Mouse (Mus musculus): ENCODE results near the gene Frmd5. TPM values are rescaled to one million over a fixed set of nuclear protein-coding genes. Genes with fewer than 3 reads are reported as not detected.

The Frmd5 gene
- polyA plus RNA-seq, 1 experiment = 1.5 TPM

GRCm38 (mm10) chr2:121668256-121668655, 138.6 kb downstream of the Frmd5 start:
- 80% methylated on average over 4 of the region's 4 CpGs for WGBS
- Histone ChIP-seq H3K4me1 (ENCODE audit: control insufficient read depth, insufficient read depth, insufficient read length) (no peaks in the 10 kb centered on the region), H3K27me3 (ENCODE audit: control insufficient read depth, insufficient read depth, low read length) (no peaks in the 10 kb centered on the region), H3K36me3 (ENCODE audit: control insufficient read depth, insufficient read depth, low read length) (no peaks in the 10 kb centered on the region), H3K4me3 (ENCODE audit: extremely low read depth, insufficient read depth, insufficient read length) (no peak overlapping the region), H3K27ac (ENCODE audit: insufficient read depth, low read length) (no peak overlapping the region)
- no peak for TF ChIP-seq POLR2A (IDR thresholded peaks at IDR 0.05; ENCODE audit: low read depth, low read length)
- DNase-seq (ENCODE audit: low read depth in 1 of 2, low spot score in 2 of 2) = no peak

GRCm38 (mm10) chr2:121661160-121661502, 145.8 kb downstream of the Frmd5 start:
- no peak overlapping the region for H3K27ac ChIP-seq (ENCODE audit: insufficient read depth, low read length)
- H3K4me1 ChIP-seq (ENCODE audit: control insufficient read depth, insufficient read depth, insufficient read length) = no peaks in the 10 kb centered on the region
- TF ChIP-seq POLR2A (IDR thresholded peaks at IDR 0.05; ENCODE audit: low read depth, low read length) = no peak
- no peak for TF ChIP-seq CTCF (IDR thresholded peaks at IDR 0.05; ENCODE audit: extremely low read depth, insufficient read depth, insufficient read length, insufficient replicate concordance)
- DNase-seq (ENCODE audit: low read depth in 1 of 2, low spot score in 2 of 2) = no peak
- H3K27me3 ChIP-seq (ENCODE audit: control insufficient read depth, insufficient read depth, low read length) = no peaks in the 10 kb centered on the region
- no peak overlapping the region for H3K4me3 ChIP-seq (ENCODE audit: extremely low read depth, insufficient read depth, insufficient read length)
- WGBS = 87% methylated on average over 4 of the region's 4 CpGs
- no peaks in the 10 kb centered on the region for H3K36me3 ChIP-seq (ENCODE audit: control insufficient read depth, insufficient read depth, low read length)

GRCm38 (mm10) chr2:121660461-121661159, 146.3 kb downstream of the Frmd5 start:
- H3K4me1 ChIP-seq (ENCODE audit: control insufficient read depth, insufficient read depth, insufficient read length) = no peaks in the 10 kb centered on the region
- DNase-seq (ENCODE audit: low read depth in 1 of 2, low spot score in 2 of 2) = no peak
- TF ChIP-seq CTCF (IDR thresholded peaks at IDR 0.05; ENCODE audit: extremely low read depth, insufficient read depth, insufficient read length, insufficient replicate concordance) (no peak), POLR2A (IDR thresholded peaks at IDR 0.05; ENCODE audit: low read depth, low read length) (no peak)
- no peak overlapping the region for H3K27ac ChIP-seq (ENCODE audit: insufficient read depth, low read length)
- no peaks in the 10 kb centered on the region for H3K27me3 ChIP-seq (ENCODE audit: control insufficient read depth, insufficient read depth, low read length)
- 84% methylated on average over 6 of the region's 6 CpGs for WGBS
- no peaks in the 10 kb centered on the region for H3K36me3 ChIP-seq (ENCODE audit: control insufficient read depth, insufficient read depth, low read length)
- no peak overlapping the region for H3K4me3 ChIP-seq (ENCODE audit: extremely low read depth, insufficient read depth, insufficient read length)

- TF ChIP-seq CTCF (IDR thresholded peaks at IDR 0.05; ENCODE audit: extremely low read depth, insufficient read depth, insufficient read length, insufficient replicate concordance) (no peak), POLR2A (IDR thresholded peaks at IDR 0.05; ENCODE audit: low read depth, low read length) (no peak)
- DNase-seq (ENCODE audit: low read depth in 1 of 2, low spot score in 2 of 2) = no peak
- Histone ChIP-seq H3K27me3 (ENCODE audit: control insufficient read depth, insufficient read depth, low read length) (no peaks in the 10 kb centered on the region), H3K27ac (ENCODE audit: insufficient read depth, low read length) (no peak overlapping the region), H3K4me3 (ENCODE audit: extremely low read depth, insufficient read depth, insufficient read length) (no peak overlapping the region), H3K4me1 (ENCODE audit: control insufficient read depth, insufficient read depth, insufficient read length) (no peaks in the 10 kb centered on the region), H3K36me3 (ENCODE audit: control insufficient read depth, insufficient read depth, low read length) (no peaks in the 10 kb centered on the region)
- 87% methylated on average over 4 of the region's 4 CpGs for WGBS
Observed at GRCm38 (mm10) chr2:121659350-121659749, 147.5 kb downstream of the Frmd5 start.

GRCm38 (mm10) chr2:121658123-121658767, 148.6 kb downstream of the Frmd5 start:
- WGBS = 84% methylated on average over 5 of the region's 5 CpGs
- no peak for DNase-seq (ENCODE audit: low read depth in 1 of 2, low spot score in 2 of 2)
- Histone ChIP-seq H3K4me1 (ENCODE audit: control insufficient read depth, insufficient read depth, insufficient read length) (no peaks in the 10 kb centered on the region), H3K4me3 (ENCODE audit: extremely low read depth, insufficient read depth, insufficient read length) (no peak overlapping the region), H3K27ac (ENCODE audit: insufficient read depth, low read length) (no peak overlapping the region), H3K27me3 (ENCODE audit: control insufficient read depth, insufficient read depth, low read length) (no peaks in the 10 kb centered on the region), H3K36me3 (ENCODE audit: control insufficient read depth, insufficient read depth, low read length) (no peaks in the 10 kb centered on the region)
- TF ChIP-seq CTCF (IDR thresholded peaks at IDR 0.05; ENCODE audit: extremely low read depth, insufficient read depth, insufficient read length, insufficient replicate concordance) (no peak), POLR2A (IDR thresholded peaks at IDR 0.05; ENCODE audit: low read depth, low read length) (no peak)

- no peak for DNase-seq (ENCODE audit: low read depth in 1 of 2, low spot score in 2 of 2)
- Histone ChIP-seq H3K27ac (ENCODE audit: insufficient read depth, low read length) (no peak overlapping the region), H3K4me1 (ENCODE audit: control insufficient read depth, insufficient read depth, insufficient read length) (no peaks in the 10 kb centered on the region), H3K36me3 (ENCODE audit: control insufficient read depth, insufficient read depth, low read length) (no peaks in the 10 kb centered on the region), H3K27me3 (ENCODE audit: control insufficient read depth, insufficient read depth, low read length) (no peaks in the 10 kb centered on the region), H3K4me3 (ENCODE audit: extremely low read depth, insufficient read depth, insufficient read length) (no peak overlapping the region)
- TF ChIP-seq CTCF (IDR thresholded peaks at IDR 0.05; ENCODE audit: extremely low read depth, insufficient read depth, insufficient read length, insufficient replicate concordance) (no peak), POLR2A (IDR thresholded peaks at IDR 0.05; ENCODE audit: low read depth, low read length) (no peak)
- 89% methylated on average over 6 of the region's 6 CpGs for WGBS
Observed at GRCm38 (mm10) chr2:121655966-121656365, 150.9 kb downstream of the Frmd5 start.

- H3K27me3 ChIP-seq (ENCODE audit: control insufficient read depth, insufficient read depth, low read length) = no peaks in the 10 kb centered on the region
- no peaks in the 10 kb centered on the region for H3K36me3 ChIP-seq (ENCODE audit: control insufficient read depth, insufficient read depth, low read length)
- no peak overlapping the region for H3K4me3 ChIP-seq (ENCODE audit: extremely low read depth, insufficient read depth, insufficient read length)
- no peaks in the 10 kb centered on the region for H3K4me1 ChIP-seq (ENCODE audit: control insufficient read depth, insufficient read depth, insufficient read length)
- WGBS = 81% methylated on average over 8 of the region's 8 CpGs
- no peak for TF ChIP-seq CTCF (IDR thresholded peaks at IDR 0.05; ENCODE audit: extremely low read depth, insufficient read depth, insufficient read length, insufficient replicate concordance)
- no peak for DNase-seq (ENCODE audit: low read depth in 1 of 2, low spot score in 2 of 2)
- H3K27ac ChIP-seq (ENCODE audit: insufficient read depth, low read length) = no peak overlapping the region
Observed at GRCm38 (mm10) chr2:121655106-121655505, 151.8 kb downstream of the Frmd5 start.

Measured in spleen, adult 2 months (tissue).